Comparison of ENCODE assay signal across 8 mouse cellular contexts in the genomic region with DNA sequence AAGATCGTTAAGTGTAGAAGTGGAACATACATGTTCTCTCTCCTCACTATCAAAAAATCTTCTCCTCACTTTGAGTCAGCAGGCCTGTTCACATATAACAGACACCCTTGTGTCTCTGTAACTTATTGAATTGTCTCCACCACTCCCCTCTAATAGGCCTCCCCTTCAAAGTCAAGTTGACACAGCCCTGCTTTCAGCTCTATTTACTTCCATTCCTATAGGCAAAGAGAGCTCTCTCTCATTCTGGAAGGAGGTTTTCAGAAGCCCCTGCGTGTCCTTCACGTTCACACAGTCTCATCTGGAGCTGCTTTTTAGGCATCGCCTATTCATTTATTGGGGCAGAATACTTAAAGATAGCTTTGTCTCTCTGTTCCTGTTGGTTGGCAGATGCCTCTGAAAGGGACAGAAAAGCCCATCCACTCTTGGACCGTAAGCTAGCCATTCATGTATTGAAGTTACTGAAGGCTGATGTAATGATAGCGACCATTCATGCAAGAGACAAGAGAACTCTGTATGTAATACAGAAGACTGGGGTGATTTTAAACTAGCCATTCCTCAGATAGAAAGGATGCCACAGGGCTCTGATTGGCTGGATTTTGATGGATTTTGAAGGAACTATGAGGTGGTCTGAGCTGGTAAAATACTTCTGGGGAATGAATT.
"Had no signal": no experiment of that assay in that cellular context is flagged by ENCODE, and none has a peak within 500 bp of the region (broad histone marks: within the 10 kb centered on the region; RNA-seq: fewer than 3 reads in every experiment).

No protein-coding gene starts in this region.

- H3K4me2 ChIP-seq: limb, embryonic 13.5 days had no signal

- H3K4me3 ChIP-seq: limb, embryonic 13.5 days had no signal

- H3K27me3 ChIP-seq: limb, embryonic 13.5 days had no signal

- H3K4me1 ChIP-seq: limb, embryonic 13.5 days had no signal

- H3K9ac ChIP-seq: limb, embryonic 13.5 days; liver, embryonic 14.5 days had no signal

- H3K36me3 ChIP-seq: limb, embryonic 13.5 days had no signal

- DNase-seq: kidney, postnatal 14 days; left cerebral cortex, postnatal 4 days; lung, adult 18-20 months; midbrain, embryonic 14.5 days; thymus, adult 18-20 months; thymus, postnatal 14 days had no signal

- H3K27ac ChIP-seq: limb, embryonic 13.5 days; liver, embryonic 14.5 days had no signal

- H3K9me3 ChIP-seq: limb, embryonic 13.5 days had no signal
